Mouse (Mus musculus) myocyte (in vitro differentiated cells): ENCODE data around the gene Pced1b.

Experiments used
- MAX ChIP-seq: IDR thresholded peaks from one replicate; pipeline ENCODE4 v1.6.1; 2011; ENCODE audit warnings: low read depth, mild to moderate bottlenecking, control low read depth
- POLR2A ChIP-seq: IDR thresholded peaks from one replicate; pipeline ENCODE4 v1.6.1; 2011; ENCODE audit warnings: low read depth, mild to moderate bottlenecking, control low read depth, moderate library complexity; ENCODE audit not compliant: insufficient read length
- SRF ChIP-seq: IDR thresholded peaks from one replicate; pipeline ENCODE4 v1.6.1; 2011; ENCODE audit warnings: low read depth; ENCODE audit not compliant: control insufficient read depth, insufficient read length

GRCm38 (mm10) chr15:97391436-97391835, 144.5 kb downstream of the Pced1b start:
- no peak for TF ChIP-seq SRF
- no peak for TF ChIP-seq MAX
- TF ChIP-seq POLR2A: no peak
